Mouse (Mus musculus) heart, postnatal 10 days (tissue): ENCODE results near the gene Prkg1. TPM values are rescaled to one million over a fixed set of nuclear protein-coding genes. Genes with fewer than 3 reads are reported as not detected.

Experiments used
- DNase-seq, 2 experiments: peaks; one replicate each; pipeline ENCODE4 v3.0.0; 2021
- intact Hi-C: fragments of 180-260 bp; cut with DNase I; formaldehyde crosslinking; loops from one replicate; pipeline ENCODE4 v1.15.1; 2025
- total RNA-seq, 2 experiments: library from RNA; stranded (reverse); gene quantifications; 2 replicates each; pipeline ENCODE4 v1.2.3; 2021

The Prkg1 gene
- total RNA-seq, 2 experiments from 2014 or later: 20.8 to 25.6 TPM

- intact Hi-C loops: no loop called here
- DNase-seq: no peak
Measured at GRCm38 (mm10) chr19:30768316-30768715, 996.5 kb downstream of the Prkg1 start.

- DNase-seq: no peak
- intact Hi-C loops: no loop called here
Measured at GRCm38 (mm10) chr19:30744426-30744825, 1020.4 kb downstream of the Prkg1 start.

- intact Hi-C loops: no loop called here
- no peak for DNase-seq
Measured at GRCm38 (mm10) chr19:30699130-30699529, 1065.7 kb downstream of the Prkg1 start.

DNA sequence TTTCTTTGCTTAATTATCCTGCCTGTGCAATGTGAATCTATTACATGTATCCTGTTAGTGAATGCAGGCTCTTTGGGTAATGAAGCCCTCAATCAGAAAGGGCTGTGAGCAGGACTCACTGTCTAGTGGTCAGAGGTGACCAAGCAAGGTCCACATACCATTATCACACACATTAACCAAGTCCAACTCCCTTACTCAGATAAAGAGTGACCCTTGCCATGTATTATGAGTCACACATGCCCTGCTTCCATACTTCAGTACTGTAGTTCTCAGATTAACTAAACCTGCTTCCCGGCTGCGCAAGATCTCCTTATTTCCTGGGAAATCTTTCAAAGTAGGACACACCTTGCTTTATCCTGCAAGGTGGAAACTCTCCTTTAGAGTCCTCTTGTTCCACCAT lies 1073.6 kb downstream of the Prkg1 start:
- intact Hi-C loops: no loop called here
- no peak for DNase-seq

GRCm38 (mm10) chr19:30690691-30691090 lies 1074.1 kb downstream of the Prkg1 start:
- DNase-seq: no peak
- intact Hi-C loops: no loop called here

DNA sequence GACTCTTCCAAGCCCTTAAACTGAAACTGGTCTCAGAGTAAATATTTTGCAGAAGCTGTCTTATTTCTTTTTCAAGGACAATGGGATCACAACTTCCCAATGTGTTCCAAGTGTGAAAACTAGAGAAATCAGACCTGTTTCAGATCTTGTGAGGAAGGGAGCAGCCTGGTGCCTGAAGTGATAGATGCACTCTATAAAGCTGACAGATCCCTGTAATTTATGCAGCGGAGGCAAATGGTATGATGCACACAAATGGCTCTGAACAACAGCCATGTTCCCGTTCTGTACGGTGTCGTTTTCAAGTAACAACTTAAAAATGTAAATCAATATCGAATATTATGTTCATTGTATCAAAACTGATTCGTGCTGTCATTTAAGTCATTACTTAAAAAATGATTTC lies 1076.9 kb downstream of the Prkg1 start:
- intact Hi-C loops: no loop called here
- no peak for DNase-seq

DNA sequence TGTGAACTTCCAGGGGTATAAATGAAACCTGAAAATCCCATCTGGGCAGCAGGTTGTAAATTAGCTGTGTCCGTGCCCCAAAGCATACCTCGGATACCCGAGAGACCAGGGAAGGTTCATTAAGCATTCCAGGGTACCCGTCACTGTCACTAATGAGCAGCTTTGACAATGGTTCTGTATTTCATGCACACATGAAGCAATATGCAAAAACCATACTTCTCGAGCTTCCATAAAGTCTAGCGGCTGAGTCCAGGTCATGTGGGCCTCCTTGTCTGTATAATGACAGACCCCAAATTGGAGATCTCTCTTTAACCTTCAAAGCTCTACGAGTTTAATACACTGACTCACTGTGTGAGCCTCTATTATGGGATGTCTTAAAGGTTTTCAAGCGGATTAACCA lies 1088.5 kb downstream of the Prkg1 start:
- DNase-seq: no peak
- intact Hi-C loops: no loop called here

- intact Hi-C loops: loop anchor here (5.0 kb wide), 2 partner anchors 1018 to 1303 kb away; no protein-coding TSS in a partner anchor
- DNase-seq: peak; percentile 76 to 81
Measured at GRCm38 (mm10) chr19:30664269-30664668, 1100.6 kb downstream of the Prkg1 start.

- intact Hi-C loops: no loop called here
- DNase-seq: no peak
Measured at GRCm38 (mm10) chr19:30642629-30643170, 1122.1 kb downstream of the Prkg1 start.

- intact Hi-C loops: no loop called here
- DNase-seq: no peak
Measured at GRCm38 (mm10) chr19:30637471-30637870, 1127.4 kb downstream of the Prkg1 start.

DNA sequence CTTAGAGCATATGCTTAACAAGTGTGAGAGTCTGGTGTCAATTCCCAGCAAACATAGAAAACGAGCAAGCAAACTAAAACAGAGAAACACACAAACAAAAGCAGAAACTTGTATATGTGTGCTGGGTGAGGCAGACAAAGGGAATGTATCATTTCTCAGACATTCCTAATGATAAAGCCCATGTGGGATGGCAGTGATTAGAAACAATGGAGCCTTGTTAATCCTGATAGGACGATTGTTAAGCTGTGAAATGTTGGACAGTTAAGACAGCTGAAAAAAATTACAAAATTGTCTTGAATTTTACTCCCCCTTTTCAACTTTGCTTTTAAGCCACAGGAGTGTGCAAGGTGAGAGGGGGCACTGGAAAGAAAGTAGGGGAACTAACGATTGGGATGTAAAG lies 1133.8 kb downstream of the Prkg1 start:
- intact Hi-C loops: no loop called here
- no peak for DNase-seq

DNA sequence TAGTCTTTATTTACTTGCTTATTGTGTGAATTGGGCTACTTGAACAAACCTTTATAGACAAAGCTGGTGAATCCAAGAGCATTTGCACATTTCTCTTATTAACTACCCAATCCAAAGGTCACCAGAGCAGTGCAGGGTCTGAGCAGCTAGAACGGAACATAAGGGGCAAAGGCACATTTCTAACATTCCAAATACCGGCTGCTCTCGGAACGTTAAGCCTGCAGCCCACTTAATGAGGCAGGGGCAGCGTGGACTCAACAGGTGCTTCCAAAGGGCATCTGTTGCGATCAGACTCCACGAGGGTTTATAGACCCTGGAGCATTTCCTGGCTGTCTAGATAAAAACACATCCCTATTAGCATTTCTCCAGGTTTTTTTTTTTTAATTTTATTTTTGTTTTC lies 1138.8 kb downstream of the Prkg1 start:
- DNase-seq: peak in 1 of 2 experiments; percentile 1
- intact Hi-C loops: no loop called here

GRCm38 (mm10) chr19:30625391-30625790 lies 1139.4 kb downstream of the Prkg1 start:
- peak; percentile 60 to 69 for DNase-seq
- intact Hi-C loops: no loop called here

DNA sequence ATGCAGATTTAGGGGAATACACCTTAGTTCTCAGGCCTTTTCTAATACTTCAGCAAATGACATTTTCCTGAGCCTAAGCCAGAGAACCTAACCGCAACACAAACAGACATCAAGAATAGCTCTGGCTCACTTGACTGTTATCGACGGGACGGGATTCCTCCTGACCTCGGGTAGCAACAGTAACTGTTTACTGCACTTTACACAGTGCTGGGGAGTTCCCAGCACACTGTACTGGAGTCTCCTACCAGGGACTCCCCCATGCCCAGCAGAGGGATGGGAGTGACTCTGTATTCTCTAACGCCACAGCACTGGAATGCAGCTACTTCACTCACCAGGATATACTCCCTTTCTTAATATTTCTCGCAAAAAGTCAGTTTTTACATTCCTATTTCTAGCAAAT lies 1141.2 kb downstream of the Prkg1 start:
- peak; percentile 62 to 68 for DNase-seq
- intact Hi-C loops: no loop called here

- intact Hi-C loops: no loop called here
Measured at GRCm38 (mm10) chr19:30613150-30613865, 1151.5 kb downstream of the Prkg1 start.

DNA sequence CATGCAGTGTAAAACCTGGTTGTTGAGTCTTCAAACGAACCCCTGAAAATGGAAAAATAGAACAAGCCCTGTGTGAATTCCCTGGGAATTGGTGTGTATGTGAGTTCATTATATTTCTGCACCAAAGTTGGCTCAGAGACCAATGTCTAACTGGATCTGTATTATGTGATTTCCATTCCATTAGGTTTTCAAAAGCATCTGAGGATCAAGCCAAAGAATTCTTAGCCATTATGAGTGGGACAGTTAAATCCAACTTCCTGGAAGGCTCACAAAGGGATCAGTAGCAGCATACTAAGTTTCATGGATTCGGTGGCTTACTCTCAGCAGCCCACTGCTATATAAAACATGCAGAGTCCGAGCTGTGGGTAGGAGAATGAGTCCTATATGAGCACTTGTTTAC lies 1178.5 kb downstream of the Prkg1 start:
- intact Hi-C loops: no loop called here
- no peak for DNase-seq

More at GRCm38 (mm10) chr19:30613150-30613865, 1151.5 kb downstream of the Prkg1 start:
- no peak for DNase-seq

DNA sequence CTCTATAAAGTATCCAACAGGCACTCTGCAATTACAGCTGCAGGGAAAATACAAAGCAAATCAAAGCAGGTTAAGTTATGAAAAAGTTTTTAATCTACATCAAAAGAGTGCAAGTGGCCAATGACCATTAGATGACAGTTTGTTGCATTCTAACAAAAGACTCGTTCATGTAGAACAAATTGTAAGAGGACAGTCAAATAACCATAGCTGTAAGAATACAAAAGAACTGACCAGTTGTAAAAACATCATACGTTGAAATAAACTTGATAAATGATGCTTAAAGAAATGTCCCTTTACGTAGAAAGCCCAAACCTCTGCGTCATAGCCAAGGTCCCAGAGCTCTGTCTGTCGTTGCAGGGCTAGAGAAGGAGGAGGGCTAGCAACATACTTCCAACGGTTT lies 1200.3 kb downstream of the Prkg1 start:
- intact Hi-C loops: no loop called here
- no peak for DNase-seq

- DNase-seq: no peak
- intact Hi-C loops: no loop called here
Measured at GRCm38 (mm10) chr19:30563876-30564275, 1201.0 kb downstream of the Prkg1 start.

- no peak for DNase-seq
- intact Hi-C loops: loop anchor here (10.0 kb wide), 2 partner anchors 1207 to 1407 kb away; partner anchors contain the start of gene Prkg1
Measured at GRCm38 (mm10) chr19:30558024-30558423, 1206.8 kb downstream of the Prkg1 start.

- DNase-seq: peak; percentile 67 to 85
- intact Hi-C loops: loop anchor here (1.0 to 10.0 kb wide), 7 partner anchors 127 to 1410 kb away; partner anchors contain the start of gene Prkg1
Measured at GRCm38 (mm10) chr19:30554467-30554881, 1210.4 kb downstream of the Prkg1 start.

GRCm38 (mm10) chr19:30553740-30554139 lies 1211.1 kb downstream of the Prkg1 start:
- intact Hi-C loops: loop anchor here (1.0 to 10.0 kb wide), 7 partner anchors 126 to 1411 kb away; partner anchors contain the start of gene Prkg1
- no peak for DNase-seq

- no peak for DNase-seq
- intact Hi-C loops: loop anchor here (5.0 to 10.0 kb wide), 4 partner anchors 125 to 1413 kb away; partner anchors contain the start of gene Prkg1
Measured at GRCm38 (mm10) chr19:30552260-30552659, 1212.6 kb downstream of the Prkg1 start.
